Mouse (Mus musculus): ENCODE data around the gene Ankrd24. TPM values are rescaled to one million over a fixed set of nuclear protein-coding genes. Genes with fewer than 3 reads are reported as not detected.
A peak's percentile ranks its signal among the peaks of the same experiment; 100 is the strongest.

The Ankrd24 gene
- polyA plus RNA-seq, 1 experiment: 11.8 TPM

DNA sequence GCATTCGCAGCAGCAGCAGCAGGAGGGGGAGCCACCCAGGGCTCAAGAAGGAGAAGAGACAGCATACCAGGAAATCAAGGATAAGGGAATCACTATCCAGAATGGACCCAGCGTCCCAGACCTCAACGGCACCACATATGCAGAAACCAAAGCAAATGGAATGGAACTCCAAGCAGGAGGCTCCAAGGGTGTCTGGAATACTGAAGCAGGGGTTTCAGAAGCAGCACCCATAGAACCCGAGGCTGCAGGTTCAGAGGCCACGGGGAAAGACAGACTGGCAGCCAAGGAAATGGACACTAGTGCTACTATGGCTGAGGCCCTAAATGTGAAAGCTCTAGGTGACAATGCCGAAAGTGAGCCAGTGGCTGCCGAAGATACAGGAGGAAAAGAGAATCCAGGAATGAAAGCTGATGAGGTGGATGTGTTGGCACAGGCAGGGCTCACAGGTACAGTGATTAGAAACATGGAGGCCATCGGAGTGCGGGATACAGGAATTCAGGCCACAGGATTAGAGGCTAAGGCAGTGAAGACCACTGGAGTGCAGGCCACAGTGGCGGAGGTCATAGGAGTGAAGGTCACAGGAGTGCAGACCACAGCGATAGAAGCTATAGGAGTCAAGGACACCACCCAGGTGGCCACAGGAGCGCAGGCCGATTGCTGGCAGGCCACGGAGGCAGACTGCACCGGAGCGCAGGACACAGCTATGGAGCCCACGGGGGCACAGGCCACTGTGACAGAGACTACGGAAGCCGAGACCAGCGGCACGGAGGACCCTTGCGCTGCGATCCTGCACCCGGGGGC lies 14.5 kb downstream of the Ankrd24 start:
- Histone ChIP-seq H3K36me3 (ENCODE audit: control insufficient read depth, insufficient read depth) (no peaks in the 10 kb centered on the region), H3K79me2 (ENCODE audit: control insufficient read depth, insufficient read depth) (no peaks in the 10 kb centered on the region), H3K4me2 (ENCODE audit: low read depth) (peak overlapping the region; percentile 96), H3K4me3 (peak overlapping the region; percentile 51), H3ac (ENCODE audit: control insufficient read depth, insufficient read length) (peak overlapping the region; percentile 41), H3K27me3 (ENCODE audit: control insufficient read depth, insufficient read depth, insufficient read length) (no peaks in the 10 kb centered on the region)
- TF ChIP-seq REST (IDR thresholded peaks at IDR 0.05; ENCODE audit: insufficient read depth, insufficient read length) (no peak), SRF (IDR thresholded peaks at IDR 0.05; ENCODE audit: control insufficient read depth, insufficient read length, low read depth) (no peak), USF1 (IDR thresholded peaks at IDR 0.05; ENCODE audit: low read depth) (no peak), E2F4 (IDR thresholded peaks at IDR 0.05; ENCODE audit: insufficient read depth) (no peak), POLR2A (IDR thresholded peaks at IDR 0.05; ENCODE audit: insufficient read length, low read depth) (no peak), CEBPB (IDR thresholded peaks at IDR 0.05; ENCODE audit: insufficient read depth, poor library complexity, severe bottlenecking) (no peak), TCF12 (IDR thresholded peaks at IDR 0.05; ENCODE audit: insufficient read depth, poor library complexity, severe bottlenecking) (no peak), MAX (IDR thresholded peaks at IDR 0.05; ENCODE audit: low read depth) (no peak), MYOG (IDR thresholded peaks at IDR 0.05; ENCODE audit: control insufficient read depth in 1 of 3, insufficient read depth in 1 of 3, insufficient read length in 2 of 3, low read depth in 2 of 3) (no peak), MYOD1 (IDR thresholded peaks at IDR 0.05; ENCODE audit: control insufficient read depth in 1 of 3, insufficient read length in 2 of 3, low read depth in 2 of 3) (no peak), POLR2AphosphoS2 (IDR thresholded peaks at IDR 0.05; ENCODE audit: insufficient read length, low read depth) (no peak)

DNA sequence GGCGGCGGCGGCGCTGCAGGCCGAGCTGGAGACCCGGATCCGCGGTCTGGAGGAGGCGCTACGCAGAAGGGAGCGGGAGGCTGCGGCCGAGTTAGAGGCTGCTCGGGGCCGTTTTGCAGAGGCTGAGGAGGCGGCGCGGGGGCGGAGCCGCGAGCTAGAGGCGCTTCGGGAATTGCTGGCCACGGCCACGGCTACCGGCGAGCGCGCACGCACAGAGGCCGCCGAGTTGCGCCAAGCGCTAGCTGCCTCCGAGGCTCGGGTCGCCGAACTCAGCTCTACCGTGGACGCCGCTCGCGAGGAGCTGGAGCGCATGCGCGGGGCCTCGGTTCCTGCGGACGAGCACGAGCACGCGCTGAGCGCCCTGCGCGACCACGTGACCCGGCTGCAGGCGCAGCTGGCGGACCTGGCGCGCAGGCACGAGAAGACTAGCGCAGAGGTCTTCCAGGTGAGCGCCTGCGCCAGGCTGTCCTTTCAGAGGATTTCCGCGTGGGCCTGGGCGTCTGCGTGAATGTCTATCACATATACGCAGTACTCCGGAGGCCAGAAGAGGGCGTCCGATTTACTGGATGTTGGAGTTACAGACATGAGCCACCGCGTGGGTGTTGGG lies 15.2 kb downstream of the Ankrd24 start:
- Histone ChIP-seq H3ac (ENCODE audit: control insufficient read depth, insufficient read length) (peak overlapping the region; percentile 41), H3K27me3 (ENCODE audit: control insufficient read depth, insufficient read depth, insufficient read length) (no peaks in the 10 kb centered on the region), H3K79me2 (ENCODE audit: control insufficient read depth, insufficient read depth) (no peaks in the 10 kb centered on the region), H3K36me3 (ENCODE audit: control insufficient read depth, insufficient read depth) (no peaks in the 10 kb centered on the region), H3K4me2 (ENCODE audit: low read depth) (peak overlapping the region; percentile 96), H3K4me3 (peak overlapping the region; percentile 51)
- peak; percentile 96 for TF ChIP-seq POLR2A (IDR thresholded peaks at IDR 0.05; ENCODE audit: insufficient read length, low read depth)
- TF ChIP-seq MAX (IDR thresholded peaks at IDR 0.05; ENCODE audit: low read depth): no peak
- TF ChIP-seq USF1 (IDR thresholded peaks at IDR 0.05; ENCODE audit: low read depth): peak; percentile 92
- peak; percentile 90 for TF ChIP-seq POLR2AphosphoS2 (IDR thresholded peaks at IDR 0.05; ENCODE audit: insufficient read length, low read depth)
- TF ChIP-seq E2F4 (IDR thresholded peaks at IDR 0.05; ENCODE audit: insufficient read depth): no peak
- TF ChIP-seq SRF (IDR thresholded peaks at IDR 0.05; ENCODE audit: control insufficient read depth, insufficient read length, low read depth): no peak
- peak in 2 of 3 experiments; percentile 90 for TF ChIP-seq MYOG (IDR thresholded peaks at IDR 0.05; ENCODE audit: control insufficient read depth in 1 of 3, insufficient read depth in 1 of 3, insufficient read length in 2 of 3, low read depth in 2 of 3)
- no peak for TF ChIP-seq CEBPB (IDR thresholded peaks at IDR 0.05; ENCODE audit: insufficient read depth, poor library complexity, severe bottlenecking)
- TF ChIP-seq TCF12 (IDR thresholded peaks at IDR 0.05; ENCODE audit: insufficient read depth, poor library complexity, severe bottlenecking): no peak
- peak in 2 of 3 experiments; percentile 72 to 83 for TF ChIP-seq MYOD1 (IDR thresholded peaks at IDR 0.05; ENCODE audit: control insufficient read depth in 1 of 3, insufficient read length in 2 of 3, low read depth in 2 of 3)
- TF ChIP-seq REST (IDR thresholded peaks at IDR 0.05; ENCODE audit: insufficient read depth, insufficient read length): peak; percentile 0
- peak; percentile 5 for TF ChIP-seq TCF3 (IDR thresholded peaks at IDR 0.05; ENCODE audit: insufficient read length, low read depth)

DNA sequence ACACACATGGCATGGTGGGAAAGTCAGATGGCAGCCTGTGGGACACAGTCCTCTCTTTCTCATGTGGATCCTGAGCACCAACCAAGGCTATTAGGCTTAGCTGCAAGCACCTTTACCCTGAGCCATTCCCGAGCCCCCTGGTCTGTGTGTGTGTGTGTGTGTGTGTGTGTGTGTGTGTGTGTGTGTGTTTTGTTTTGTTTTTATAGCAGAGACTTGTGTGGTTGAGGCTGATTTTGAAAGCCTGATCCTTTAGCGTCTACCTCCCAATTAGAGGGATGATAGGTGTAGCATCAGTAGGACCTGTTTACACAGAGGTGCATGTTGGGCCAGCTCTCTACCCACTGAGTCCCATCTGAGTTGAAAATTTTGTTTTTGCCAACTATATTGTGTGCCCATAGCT lies 15.8 kb downstream of the Ankrd24 start:
- H3K27me3 ChIP-seq (ENCODE audit: control insufficient read depth, insufficient read depth, insufficient read length): no peaks in the 10 kb centered on the region
- peaks cover under 1% of the 10 kb centered on the region for H3K79me2 ChIP-seq (ENCODE audit: control insufficient read depth, insufficient read depth)
- peak overlapping the region; percentile 51 for H3K4me3 ChIP-seq
- TF ChIP-seq MAX (IDR thresholded peaks at IDR 0.05; ENCODE audit: low read depth) (no peak), USF1 (IDR thresholded peaks at IDR 0.05; ENCODE audit: low read depth) (no peak), CEBPB (IDR thresholded peaks at IDR 0.05; ENCODE audit: insufficient read depth, poor library complexity, severe bottlenecking) (no peak), SRF (IDR thresholded peaks at IDR 0.05; ENCODE audit: control insufficient read depth, insufficient read length, low read depth) (no peak), POLR2AphosphoS2 (IDR thresholded peaks at IDR 0.05; ENCODE audit: insufficient read length, low read depth) (no peak), REST (IDR thresholded peaks at IDR 0.05; ENCODE audit: insufficient read depth, insufficient read length) (no peak)
- H3ac ChIP-seq (ENCODE audit: control insufficient read depth, insufficient read length): peak overlapping the region; percentile 41
- H3K36me3 ChIP-seq (ENCODE audit: control insufficient read depth, insufficient read depth): no peaks in the 10 kb centered on the region
- peak overlapping the region; percentile 96 for H3K4me2 ChIP-seq (ENCODE audit: low read depth)

DNA sequence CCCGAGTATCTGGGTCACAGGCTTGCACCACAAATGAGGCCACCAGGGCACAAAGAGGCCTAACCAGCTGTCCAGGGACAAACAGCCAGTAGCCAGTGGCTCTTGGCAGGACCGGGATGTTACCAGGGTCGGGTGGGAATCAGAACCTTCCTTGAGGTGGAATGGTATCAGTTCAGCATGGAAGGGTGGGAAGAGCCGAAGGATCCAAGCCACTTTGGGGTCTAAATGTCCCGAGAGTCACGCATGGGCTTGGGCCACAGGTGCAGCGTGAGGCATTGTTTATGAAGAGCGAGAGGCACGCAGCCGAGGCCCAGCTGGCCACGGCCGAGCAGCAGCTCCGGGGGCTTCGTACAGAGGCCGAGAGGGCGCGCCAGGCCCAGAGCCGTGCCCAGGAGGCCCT lies 16.4 kb downstream of the Ankrd24 start:
- Histone ChIP-seq H3K36me3 (ENCODE audit: control insufficient read depth, insufficient read depth) (no peaks in the 10 kb centered on the region), H3K79me2 (ENCODE audit: control insufficient read depth, insufficient read depth) (peaks cover 6% of the 10 kb centered on the region), H3K4me2 (ENCODE audit: low read depth) (peak overlapping the region; percentile 96), H3K27me3 (ENCODE audit: control insufficient read depth, insufficient read depth, insufficient read length) (no peaks in the 10 kb centered on the region), H3K4me3 (peak overlapping the region; percentile 51), H3ac (ENCODE audit: control insufficient read depth, insufficient read length) (no peak overlapping the region)
- TF ChIP-seq USF1 (IDR thresholded peaks at IDR 0.05; ENCODE audit: low read depth) (no peak), POLR2AphosphoS2 (IDR thresholded peaks at IDR 0.05; ENCODE audit: insufficient read length, low read depth) (no peak), MAX (IDR thresholded peaks at IDR 0.05; ENCODE audit: low read depth) (no peak), MYOG (IDR thresholded peaks at IDR 0.05; ENCODE audit: control insufficient read depth in 1 of 3, insufficient read depth in 1 of 3, insufficient read length in 2 of 3, low read depth in 2 of 3) (no peak), TCF3 (IDR thresholded peaks at IDR 0.05; ENCODE audit: insufficient read length, low read depth) (no peak), MYOD1 (IDR thresholded peaks at IDR 0.05; ENCODE audit: control insufficient read depth in 1 of 3, insufficient read length in 2 of 3, low read depth in 2 of 3) (no peak), POLR2A (IDR thresholded peaks at IDR 0.05; ENCODE audit: insufficient read length, low read depth) (no peak), SRF (IDR thresholded peaks at IDR 0.05; ENCODE audit: control insufficient read depth, insufficient read length, low read depth) (no peak), E2F4 (IDR thresholded peaks at IDR 0.05; ENCODE audit: insufficient read depth) (no peak)
